Mouse (Mus musculus) adrenal gland, postnatal 14 days (tissue): ENCODE measurements around the gene Got2. TPM values are rescaled to one million over a fixed set of nuclear protein-coding genes. Genes with fewer than 3 reads are reported as not detected.
A peak's percentile ranks its signal among the peaks of the same experiment; 100 is the strongest.
"Not testable (repeated sequence)": the region's sequence is repeated elsewhere in the genome, so short reads cannot be mapped to it uniquely, and the experiment has no call there.

Experiments used
- DNase-seq: peaks from one replicate; pipeline ENCODE4 v3.0.0; 2021; ENCODE audit warnings: mixed read lengths
- total RNA-seq: library from RNA; stranded (reverse); gene quantifications from 2 replicates; pipeline ENCODE4 v1.2.3, GENCODE M21; 2021

The Got2 gene
- total RNA-seq, 1 experiment from 2014 or later = 129 TPM

- DNase-seq = no peak
Observed at GRCm38 (mm10) chr8:95871690-95872089, 16.7 kb downstream of the Got2 start.

DNA sequence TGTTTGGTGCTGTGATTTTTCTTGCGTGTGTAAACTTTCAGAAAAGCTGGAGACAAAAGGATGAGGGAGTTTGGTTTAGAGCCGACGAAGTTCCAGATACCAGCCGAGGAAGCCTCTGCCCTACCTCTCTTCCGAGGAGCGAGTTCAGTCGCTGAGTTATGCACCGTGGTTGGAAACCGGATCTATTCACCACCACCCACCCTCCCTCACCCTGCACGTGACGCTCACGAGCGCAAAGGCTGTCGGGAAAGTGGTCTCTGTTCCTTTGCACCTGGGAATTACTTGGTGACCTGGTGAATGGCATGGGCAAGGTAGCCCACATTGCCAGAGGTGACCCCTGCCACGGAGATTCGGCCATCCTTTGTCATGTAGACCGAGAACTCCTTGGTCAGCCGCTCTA, 23.5 kb downstream of the Got2 start:
- DNase-seq = not testable (repeated sequence)

- not testable (repeated sequence) for DNase-seq
Observed at GRCm38 (mm10) chr8:95863761-95864440, 24.4 kb downstream of the Got2 start.

GRCm38 (mm10) chr8:95854174-95854573, 34.2 kb downstream of the Got2 start:
- DNase-seq = no peak

DNA sequence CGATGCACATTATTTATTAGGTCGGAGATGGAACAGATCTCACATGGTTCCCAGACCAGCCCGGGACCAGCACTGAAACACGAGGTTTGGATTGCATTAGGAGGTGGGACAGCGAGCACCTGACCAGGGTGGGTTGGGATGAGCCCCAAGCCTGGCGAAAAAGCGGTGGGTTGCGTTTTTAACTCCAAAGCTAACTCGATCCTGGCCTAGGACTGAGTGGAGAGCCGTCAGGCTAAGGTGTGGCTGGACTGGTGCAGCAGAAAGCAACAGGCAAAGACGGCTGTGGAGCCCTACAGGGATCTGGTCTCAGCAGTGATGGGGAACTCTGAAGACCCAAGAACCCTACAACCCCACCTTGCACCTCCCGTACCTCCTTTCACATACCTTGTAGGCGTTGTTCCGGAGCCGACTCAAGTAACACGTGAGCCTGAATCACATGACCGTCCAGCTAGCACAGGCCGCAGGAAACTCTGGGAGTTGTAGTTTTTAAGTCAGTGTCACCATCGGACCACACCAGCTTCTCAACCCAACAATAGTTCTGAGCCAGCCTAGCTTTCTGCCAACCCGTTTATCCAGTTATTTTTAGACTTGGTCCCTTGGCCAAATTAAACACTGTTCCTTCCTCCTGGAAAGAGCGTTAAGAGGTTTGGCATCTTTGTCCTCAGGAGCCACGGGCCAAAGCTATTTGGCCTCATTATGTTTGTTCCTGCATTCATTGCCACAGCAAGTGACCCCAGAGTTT, 35.1 kb downstream of the Got2 start, which contains the start of gene Slc38a7:
Slc38a7 (minus strand) TSS at position 438 of the 742 bp plus-strand sequence.
- DNase-seq = peak; percentile 77

GRCm38 (mm10) chr8:95852290-95852689, 36.1 kb downstream of the Got2 start:
- DNase-seq = peak; percentile 70

DNA sequence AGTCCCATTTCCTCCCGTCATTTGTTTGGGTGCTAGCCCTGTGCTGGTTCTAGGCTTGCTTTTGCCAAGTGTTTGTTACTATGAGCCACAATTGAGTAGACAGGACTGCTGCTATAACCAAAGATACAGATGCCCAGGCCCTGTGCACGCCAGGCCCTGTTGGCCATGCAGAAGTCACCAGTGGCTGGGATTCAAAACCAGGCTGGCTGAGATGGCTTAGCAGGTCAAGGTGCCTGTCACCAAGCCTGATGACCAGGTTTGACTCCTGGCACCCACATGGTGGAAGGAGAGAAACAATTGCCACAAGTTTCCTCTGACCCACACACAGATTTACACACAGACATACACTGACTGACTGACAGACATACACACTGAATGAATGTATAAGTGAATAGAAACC, 38.0 kb downstream of the Got2 start:
- DNase-seq = no peak

- no peak for DNase-seq
Observed at GRCm38 (mm10) chr8:95848734-95849464, 39.4 kb downstream of the Got2 start.

DNA sequence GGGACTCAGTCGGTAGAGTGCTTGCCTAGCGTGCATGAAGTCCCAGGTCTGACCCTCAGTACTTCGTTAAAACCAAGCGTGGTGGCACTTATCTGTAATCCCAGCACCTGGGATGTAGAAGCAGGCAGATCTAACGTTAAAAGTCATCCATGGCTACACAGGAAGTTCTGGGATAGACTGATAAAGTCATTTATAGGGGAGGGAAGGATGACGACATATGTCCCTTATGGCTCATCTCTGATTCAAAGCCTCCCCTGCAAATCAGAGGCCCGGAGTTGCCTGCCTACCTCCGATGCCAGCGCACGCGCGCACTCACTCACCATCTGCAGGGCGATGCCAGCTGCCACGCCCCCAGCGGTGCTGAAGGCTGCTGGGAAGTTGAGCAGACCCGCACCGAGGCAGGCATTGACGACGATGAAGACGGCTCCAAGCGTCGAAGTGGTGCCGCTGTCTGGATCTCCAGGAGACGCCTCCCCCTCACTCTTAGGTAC, 40.2 kb downstream of the Got2 start:
- no peak for DNase-seq

- DNase-seq = no peak
Observed at GRCm38 (mm10) chr8:95845026-95845425, 43.3 kb downstream of the Got2 start.

- DNase-seq = no peak
Observed at GRCm38 (mm10) chr8:95843968-95844367, 44.4 kb downstream of the Got2 start.

DNA sequence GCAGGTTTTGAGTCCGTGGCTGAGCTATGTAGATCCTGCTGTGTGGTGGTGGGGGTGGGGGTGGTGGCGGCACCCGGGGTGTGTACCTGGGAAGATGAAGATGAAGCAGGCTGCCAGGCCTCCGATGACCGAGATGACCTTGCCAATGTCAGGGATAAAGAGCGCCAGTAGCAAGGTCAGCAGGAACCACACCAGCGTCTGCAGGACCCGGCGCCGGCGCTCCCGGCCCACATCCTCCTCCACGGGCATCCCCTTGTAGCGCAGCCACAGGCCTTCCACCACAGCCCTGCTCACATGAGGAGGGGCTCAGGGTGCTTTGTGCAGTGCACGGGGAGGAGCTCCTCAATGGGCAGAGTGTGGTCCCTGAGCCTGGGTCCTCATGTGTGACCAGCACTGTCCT, 46.9 kb downstream of the Got2 start:
- no peak for DNase-seq

GRCm38 (mm10) chr8:95839289-95839688, 49.1 kb downstream of the Got2 start:
- DNase-seq = no peak

GRCm38 (mm10) chr8:95837266-95837665, 51.1 kb downstream of the Got2 start:
- DNase-seq = no peak

GRCm38 (mm10) chr8:95835891-95836290, 52.5 kb downstream of the Got2 start:
- DNase-seq = no peak

DNA sequence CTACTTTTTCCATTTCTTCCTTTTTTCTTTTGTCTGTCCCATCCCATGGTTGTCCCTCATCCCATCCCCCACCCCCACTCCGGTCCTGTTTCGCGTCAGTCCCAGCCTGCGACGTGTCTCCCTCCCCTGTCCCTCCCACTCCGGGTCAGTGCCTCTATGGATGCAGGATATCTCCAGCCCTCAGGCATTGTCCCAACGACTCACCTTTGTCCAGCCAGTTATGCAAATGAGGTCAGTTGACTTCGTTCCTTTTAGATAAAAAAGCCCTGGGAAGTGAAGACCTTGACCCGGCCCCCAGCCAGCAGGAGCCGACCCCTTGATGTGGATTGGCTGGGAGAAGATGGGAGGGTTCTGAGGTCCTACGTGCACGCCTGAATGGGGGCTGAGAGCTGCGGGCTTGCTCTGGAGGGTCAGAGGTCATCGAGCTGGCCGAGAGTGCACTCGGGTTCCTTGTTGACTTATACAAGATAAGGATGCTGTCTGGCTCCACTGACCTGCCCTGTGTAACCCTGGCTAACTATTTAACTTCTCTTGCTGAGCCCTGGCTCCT, 54.8 kb downstream of the Got2 start:
- DNase-seq = no peak

DNA sequence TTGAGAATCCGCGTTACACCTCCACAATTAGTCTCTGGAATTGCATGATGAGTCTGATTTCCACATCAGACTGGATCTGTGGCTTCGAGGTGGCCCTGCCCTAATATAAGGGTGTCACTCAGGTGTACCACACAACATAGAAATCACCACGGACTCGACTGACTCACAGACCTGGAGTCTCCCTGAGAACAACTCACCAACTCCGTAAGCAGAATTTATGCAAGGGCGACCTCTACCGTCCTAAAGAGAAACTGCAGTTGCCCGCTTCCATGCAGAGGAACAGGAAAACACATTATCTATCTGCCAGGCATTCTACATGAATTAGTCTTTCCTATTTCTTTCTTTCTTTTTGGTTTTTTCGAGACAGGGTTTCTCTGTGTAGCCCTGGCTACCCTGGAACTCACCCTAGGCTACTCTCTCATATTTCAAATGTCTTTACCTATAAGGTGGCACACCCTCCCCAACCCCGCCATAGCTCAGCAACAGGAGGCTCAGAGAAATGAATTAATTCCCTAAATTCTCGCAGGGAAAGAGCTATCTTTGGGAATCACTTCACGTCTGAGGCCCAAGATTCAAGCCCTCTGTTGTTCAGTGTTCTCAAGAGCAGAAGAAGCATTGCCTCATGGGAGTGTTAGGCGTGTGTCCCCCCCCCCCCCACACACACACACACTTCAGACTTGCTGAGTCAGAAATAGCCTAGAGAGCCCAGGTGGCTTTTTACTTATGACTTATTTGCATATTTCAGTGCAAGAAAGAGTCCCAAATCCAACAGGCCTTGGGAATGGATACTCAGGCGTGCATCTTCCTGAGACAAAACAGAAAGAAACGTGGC, 55.5 kb downstream of the Got2 start:
- peak; percentile 87 for DNase-seq

DNA sequence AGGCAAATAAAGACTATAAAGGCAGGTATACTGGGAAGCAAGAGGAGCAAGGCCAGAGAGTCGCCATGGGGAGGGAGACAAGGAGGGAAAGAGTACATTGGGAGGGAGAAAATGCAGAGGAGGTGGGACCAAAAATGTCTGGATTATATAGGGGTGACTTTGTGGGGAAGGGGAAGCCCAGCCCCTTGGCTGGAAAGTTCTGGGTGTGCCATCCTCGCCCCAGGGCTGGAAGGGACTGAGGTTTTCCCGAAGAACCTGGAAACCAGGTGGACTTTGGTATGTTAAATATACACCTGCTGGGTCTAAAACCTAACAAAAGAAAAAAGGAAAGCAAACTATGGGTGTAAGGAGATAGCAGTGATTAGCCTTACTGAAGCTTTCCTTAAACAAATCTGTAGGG, 58.2 kb downstream of the Got2 start:
- no peak for DNase-seq

GRCm38 (mm10) chr8:95825162-95825561, 63.2 kb downstream of the Got2 start, which contains the start of gene Sap18b:
Gene Sap18b, plus strand, starts transcription at chr8:95825346.
- DNase-seq = not testable (repeated sequence)

GRCm38 (mm10) chr8:95822699-95823098, 65.6 kb downstream of the Got2 start:
- no peak for DNase-seq

DNA sequence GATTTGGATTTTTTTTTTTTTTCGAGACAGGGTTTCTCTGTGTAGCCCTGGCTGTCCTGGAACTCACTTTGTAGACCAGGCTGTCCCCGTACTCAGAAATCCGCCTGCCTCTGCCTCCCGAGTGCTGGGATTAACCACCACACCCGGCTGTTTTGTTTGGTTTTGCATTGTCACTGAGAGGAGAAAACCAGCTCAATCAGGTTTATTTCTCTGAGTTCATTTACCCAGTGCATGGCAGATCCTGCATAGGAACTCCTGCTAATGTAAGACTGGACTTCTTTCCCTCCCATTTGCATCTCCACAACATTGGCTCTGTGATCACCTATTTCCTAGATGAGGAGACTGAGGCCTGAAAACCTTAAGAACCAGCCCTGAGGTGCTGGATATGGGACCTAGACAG, 66.3 kb downstream of the Got2 start:
- no peak for DNase-seq

DNA sequence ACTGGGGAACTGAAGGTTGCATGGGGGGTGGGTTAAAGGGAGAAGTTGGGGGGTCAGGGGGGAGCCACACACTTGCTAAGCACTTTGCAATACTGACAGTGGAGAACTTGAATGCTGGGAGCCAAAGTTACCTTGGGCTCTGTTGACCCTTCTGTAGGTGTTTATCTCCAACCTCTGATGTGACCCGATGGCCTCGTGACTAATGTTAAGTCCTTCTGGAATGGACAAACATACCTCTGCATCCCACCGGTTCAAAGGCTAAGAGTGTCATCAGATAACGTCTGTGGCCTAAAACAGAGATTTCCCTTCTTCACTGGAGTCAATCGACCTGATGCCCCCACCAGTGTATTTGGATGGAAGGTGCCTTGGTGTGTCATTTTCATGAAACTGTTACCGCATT, 67.1 kb downstream of the Got2 start:
- no peak for DNase-seq
